Mouse (Mus musculus) neural tube, embryonic 15.5 days (tissue): Measurements from ENCODE around the gene Usp24. TPM values are rescaled to one million over a fixed set of nuclear protein-coding genes. Genes with fewer than 3 reads are reported as not detected.
A peak's percentile ranks its signal among the peaks of the same experiment; 100 is the strongest.

Source experiments
- ATAC-seq: fragments of 200-750 bp; cut with Nextera tagmentation; 2 replicates; pipeline ENCODE4 v1.8.0; 2017; ENCODE audit warnings: mild to moderate bottlenecking, moderate TSS enrichment, moderate library complexity; ENCODE audit not compliant: low FRiP score
- H3K27ac ChIP-seq: fragments of 300-500 bp; sonication (generic); replicated peaks from 2 replicates; pipeline ENCODE4 v1.5.1; 2015; ENCODE audit warnings: mild to moderate bottlenecking, inconsistent platforms
- H3K27me3 ChIP-seq: fragments of 300-500 bp; sonication (generic); replicated peaks from 2 replicates; pipeline ENCODE4 v1.6.1; 2015; ENCODE audit warnings: inconsistent platforms
- H3K36me3 ChIP-seq: fragments of 300-500 bp; sonication (generic); 2 replicates; pipeline ENCODE4 v1.6.1; 2015; ENCODE audit warnings: inconsistent platforms
- H3K4me1 ChIP-seq: fragments of 300-500 bp; sonication (generic); 2 replicates; pipeline ENCODE4 v1.6.1; 2015; ENCODE audit warnings: inconsistent platforms
- H3K4me2 ChIP-seq: fragments of 300-500 bp; sonication (generic); 2 replicates; pipeline ENCODE4 v1.6.1; 2015; ENCODE audit warnings: inconsistent platforms, mild to moderate bottlenecking, moderate library complexity
- H3K4me3 ChIP-seq: fragments of 300-500 bp; sonication (generic); replicated peaks from 2 replicates; pipeline ENCODE4 v1.5.1; 2015; ENCODE audit warnings: mild to moderate bottlenecking, inconsistent platforms
- H3K9ac ChIP-seq: fragments of 300-500 bp; sonication (generic); replicated peaks from 2 replicates; pipeline ENCODE4 v1.6.1; 2015; ENCODE audit warnings: mild to moderate bottlenecking, inconsistent platforms
- H3K9me3 ChIP-seq: fragments of 300-500 bp; sonication (generic); replicated peaks from 2 replicates; pipeline ENCODE4 v1.6.1; 2016; ENCODE audit warnings: inconsistent platforms
- WGBS: fragments of 180-500 bp; shearing (Covaris S2); methylation state at CpG from one replicate; pipeline ENCODE4 v1.1.7; 2015; ENCODE audit warnings: mixed read lengths; 5-methylcytosine and 5-hydroxymethylcytosine counted together
- polyA plus RNA-seq: library from polyadenylated mRNA; unstranded; fragments of >200 nt; fragmentation: Nextera tagmentation; extraction: Ambion mirVana; gene quantifications from 2 replicates; pipeline ENCODE4 v1.2.1, GENCODE M21; 2015

Usp24 gene
- 7.1 and 7.4 TPM in 2 replicates for polyA plus RNA-seq

DNA sequence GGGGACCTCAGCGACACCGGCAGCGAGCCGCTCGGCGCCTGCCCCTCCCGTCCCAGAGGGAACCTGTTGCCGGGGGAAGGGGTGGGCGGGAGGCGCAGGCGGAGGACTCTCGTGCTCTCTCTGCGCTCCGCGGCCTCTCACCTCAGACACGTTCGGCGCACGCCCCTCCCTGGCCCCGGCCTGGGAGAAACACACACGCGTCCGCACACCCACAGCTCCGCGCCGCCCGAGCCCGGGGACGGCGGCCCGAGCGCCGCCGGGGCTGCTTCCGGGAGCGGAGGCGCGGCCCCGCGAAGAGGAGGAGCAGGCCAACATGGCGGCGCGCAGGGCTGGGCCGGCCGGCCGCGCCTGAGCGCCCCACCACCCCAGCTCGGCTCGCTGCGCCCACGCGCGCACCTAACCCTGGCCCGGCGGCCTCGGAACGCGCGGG is at the start of gene Usp24:
TSS of gene Usp24 (plus strand) at position 293 of the 430 bp plus-strand sequence.
- 0% methylated on average over 41 of the region's 60 CpGs for WGBS
- H3K36me3 ChIP-seq, result no peaks in the 10 kb centered on the region

GRCm38 (mm10) chr4:106276937-106277336 is 39.1 kb upstream of the Usp24 start:
- no peak overlapping the region for H3K9ac ChIP-seq
- 33% methylated on average over 2 of the region's 2 CpGs for WGBS
- H3K4me1 ChIP-seq, result no peaks in the 10 kb centered on the region
- H3K27ac ChIP-seq, result no peak overlapping the region
- no peaks in the 10 kb centered on the region for H3K36me3 ChIP-seq
- no peak overlapping the region for H3K4me2 ChIP-seq
- no peak overlapping the region for H3K4me3 ChIP-seq
- H3K27me3 ChIP-seq, result no peaks in the 10 kb centered on the region
- ATAC-seq, result no peak
- no peaks in the 10 kb centered on the region for H3K9me3 ChIP-seq

More for the DNA sequence above, at the start of gene Usp24:
- ATAC-seq, result peak; percentile 90
- Histone ChIP-seq H3K27me3 (no peaks in the 10 kb centered on the region), H3K27ac (peak within 1 kb of the TSS; percentile 85), H3K4me2 (peak within 1 kb of the TSS; percentile 73), H3K9ac (peak within 1 kb of the TSS; percentile 94), H3K4me1 (peaks cover 37% of the 10 kb centered on the region), H3K9me3 (no peaks in the 10 kb centered on the region), H3K4me3 (peak within 1 kb of the TSS; percentile 94)

DNA sequence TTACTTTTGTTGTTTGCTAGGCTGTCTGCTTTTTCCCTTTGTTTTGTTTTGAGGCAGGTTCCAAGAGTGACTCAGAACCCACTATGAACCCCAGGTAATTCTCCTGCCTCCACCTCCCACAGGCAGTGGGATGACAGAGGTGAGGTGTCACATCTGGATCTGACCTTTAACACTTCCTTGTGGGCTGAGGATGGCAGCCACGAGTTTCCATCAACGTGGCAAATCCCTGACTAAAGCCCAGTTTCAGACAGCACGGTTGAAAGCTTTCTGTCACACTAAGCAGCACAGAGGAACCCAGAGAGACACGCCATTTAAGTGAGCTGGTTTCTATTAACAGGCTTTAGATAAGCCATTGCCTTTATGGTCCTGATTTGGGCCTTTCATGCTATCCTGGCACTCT is 36.8 kb upstream of the Usp24 start:
- Histone ChIP-seq H3K4me3 (no peak overlapping the region), H3K27ac (no peak overlapping the region), H3K27me3 (no peaks in the 10 kb centered on the region), H3K4me1 (no peaks in the 10 kb centered on the region), H3K4me2 (no peak overlapping the region), H3K9me3 (no peaks in the 10 kb centered on the region), H3K36me3 (no peaks in the 10 kb centered on the region), H3K9ac (no peak overlapping the region)
- ATAC-seq, result no peak
- WGBS, result 56% methylated on average over 4 of the region's 4 CpGs

GRCm38 (mm10) chr4:106281128-106281491 is 34.9 kb upstream of the Usp24 start:
- H3K4me1 ChIP-seq, result no peaks in the 10 kb centered on the region
- no peak overlapping the region for H3K4me2 ChIP-seq
- H3K4me3 ChIP-seq, result no peak overlapping the region
- no peaks in the 10 kb centered on the region for H3K36me3 ChIP-seq
- no peak for ATAC-seq
- no peaks in the 10 kb centered on the region for H3K9me3 ChIP-seq
- no peak overlapping the region for H3K9ac ChIP-seq
- H3K27me3 ChIP-seq, result no peaks in the 10 kb centered on the region
- no peak overlapping the region for H3K27ac ChIP-seq
- 83% methylated on average over 2 of the region's 2 CpGs for WGBS

- Histone ChIP-seq H3K4me1 (no peaks in the 10 kb centered on the region), H3K27me3 (no peaks in the 10 kb centered on the region), H3K4me2 (no peak overlapping the region), H3K4me3 (no peak overlapping the region), H3K9ac (no peak overlapping the region), H3K27ac (no peak overlapping the region), H3K36me3 (no peaks in the 10 kb centered on the region), H3K9me3 (no peaks in the 10 kb centered on the region)
- no peak for ATAC-seq
- 68% methylated on average over 8 of the region's 8 CpGs for WGBS
Measured at GRCm38 (mm10) chr4:106281492-106282122, 34.4 kb upstream of the Usp24 start.

DNA sequence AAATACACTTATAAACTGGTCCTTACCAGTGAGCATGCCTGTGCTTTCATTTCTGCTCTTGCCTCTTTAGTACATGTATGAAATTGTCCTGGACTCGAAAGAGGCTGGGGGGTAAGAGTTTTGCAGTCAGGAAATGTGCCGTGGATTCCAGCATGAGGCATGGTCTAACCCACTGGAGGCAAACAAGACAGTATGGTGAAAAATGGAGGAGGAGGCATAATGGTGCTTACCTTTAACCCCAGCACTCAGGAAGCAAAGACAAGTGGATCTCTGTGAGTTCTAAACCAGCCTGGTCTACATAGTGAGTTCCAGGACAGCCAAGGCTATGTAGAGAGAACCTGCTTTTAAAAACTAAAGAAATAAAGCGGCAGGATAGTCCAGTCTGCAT is 33.9 kb upstream of the Usp24 start:
- H3K27me3 ChIP-seq, result no peaks in the 10 kb centered on the region
- no peak overlapping the region for H3K9ac ChIP-seq
- H3K4me3 ChIP-seq, result no peak overlapping the region
- 86% methylated on average over 3 of the region's 3 CpGs for WGBS
- H3K4me1 ChIP-seq, result no peaks in the 10 kb centered on the region
- H3K4me2 ChIP-seq, result no peak overlapping the region
- H3K36me3 ChIP-seq, result no peaks in the 10 kb centered on the region
- no peak for ATAC-seq
- H3K9me3 ChIP-seq, result no peaks in the 10 kb centered on the region
- no peak overlapping the region for H3K27ac ChIP-seq

- Histone ChIP-seq H3K36me3 (no peaks in the 10 kb centered on the region), H3K27ac (no peak overlapping the region), H3K4me1 (no peaks in the 10 kb centered on the region), H3K9me3 (no peaks in the 10 kb centered on the region), H3K27me3 (no peaks in the 10 kb centered on the region), H3K4me2 (no peak overlapping the region), H3K9ac (no peak overlapping the region), H3K4me3 (no peak overlapping the region)
- no peak for ATAC-seq
- WGBS, result 82% methylated on average over 4 of the region's 4 CpGs
Measured at GRCm38 (mm10) chr4:106286958-106287743, 28.9 kb upstream of the Usp24 start.

DNA sequence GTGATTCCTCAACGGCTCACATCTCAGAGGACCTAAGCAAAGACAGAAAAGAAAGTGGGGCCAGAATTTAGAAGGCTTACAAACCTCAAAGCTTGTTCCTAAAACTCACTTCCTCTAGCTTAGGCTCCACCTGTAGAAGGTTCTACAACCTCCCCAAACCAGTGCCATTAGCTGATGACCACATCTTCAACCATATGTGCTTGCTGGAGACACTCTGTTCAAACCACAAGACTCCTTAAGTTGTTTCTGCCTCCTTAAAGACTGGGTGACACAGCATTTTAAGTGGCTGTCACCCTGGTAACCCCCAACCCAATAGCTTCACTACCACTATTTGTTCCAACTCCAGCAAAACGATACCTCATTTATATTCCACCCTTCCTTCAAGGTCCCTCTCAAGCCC is 25.8 kb upstream of the Usp24 start:
- Histone ChIP-seq H3K9me3 (no peaks in the 10 kb centered on the region), H3K9ac (no peak overlapping the region), H3K27ac (no peak overlapping the region), H3K36me3 (no peaks in the 10 kb centered on the region), H3K4me3 (no peak overlapping the region), H3K27me3 (no peaks in the 10 kb centered on the region), H3K4me1 (no peaks in the 10 kb centered on the region), H3K4me2 (no peak overlapping the region)
- no peak for ATAC-seq
- WGBS, result 78% methylated on average over 2 of the region's 2 CpGs

GRCm38 (mm10) chr4:106292823-106293222 is 23.2 kb upstream of the Usp24 start:
- 93% methylated on average over 4 of the region's 4 CpGs for WGBS
- Histone ChIP-seq H3K4me3 (no peak overlapping the region), H3K4me1 (no peaks in the 10 kb centered on the region), H3K27me3 (no peaks in the 10 kb centered on the region), H3K36me3 (no peaks in the 10 kb centered on the region), H3K4me2 (no peak overlapping the region), H3K9me3 (no peaks in the 10 kb centered on the region), H3K9ac (no peak overlapping the region), H3K27ac (no peak overlapping the region)
- no peak for ATAC-seq

GRCm38 (mm10) chr4:106293378-106294090 is 22.5 kb upstream of the Usp24 start:
- no peak overlapping the region for H3K4me3 ChIP-seq
- 86% methylated on average over 6 of the region's 6 CpGs for WGBS
- no peak overlapping the region for H3K9ac ChIP-seq
- H3K36me3 ChIP-seq, result no peaks in the 10 kb centered on the region
- no peak for ATAC-seq
- no peaks in the 10 kb centered on the region for H3K4me1 ChIP-seq
- H3K9me3 ChIP-seq, result no peaks in the 10 kb centered on the region
- H3K27me3 ChIP-seq, result no peaks in the 10 kb centered on the region
- H3K4me2 ChIP-seq, result no peak overlapping the region
- no peak overlapping the region for H3K27ac ChIP-seq

GRCm38 (mm10) chr4:106295696-106296095 is 20.3 kb upstream of the Usp24 start:
- ATAC-seq, result no peak
- H3K27me3 ChIP-seq, result no peaks in the 10 kb centered on the region

More at GRCm38 (mm10) chr4:106295696-106296095, 20.3 kb upstream of the Usp24 start:
- Histone ChIP-seq H3K4me2 (no peak overlapping the region), H3K4me1 (no peaks in the 10 kb centered on the region), H3K9me3 (no peaks in the 10 kb centered on the region), H3K36me3 (no peaks in the 10 kb centered on the region), H3K27ac (no peak overlapping the region), H3K9ac (no peak overlapping the region), H3K4me3 (no peak overlapping the region)
- 62% methylated on average over 4 of the region's 4 CpGs for WGBS
